Mouse (Mus musculus): ENCODE measurements around the gene Vill. TPM values are rescaled to one million over a fixed set of nuclear protein-coding genes. Genes with fewer than 3 reads are reported as not detected.

Vill gene
- polyA plus RNA-seq, 1 experiment from 2014 or later = 4.2 TPM

DNA sequence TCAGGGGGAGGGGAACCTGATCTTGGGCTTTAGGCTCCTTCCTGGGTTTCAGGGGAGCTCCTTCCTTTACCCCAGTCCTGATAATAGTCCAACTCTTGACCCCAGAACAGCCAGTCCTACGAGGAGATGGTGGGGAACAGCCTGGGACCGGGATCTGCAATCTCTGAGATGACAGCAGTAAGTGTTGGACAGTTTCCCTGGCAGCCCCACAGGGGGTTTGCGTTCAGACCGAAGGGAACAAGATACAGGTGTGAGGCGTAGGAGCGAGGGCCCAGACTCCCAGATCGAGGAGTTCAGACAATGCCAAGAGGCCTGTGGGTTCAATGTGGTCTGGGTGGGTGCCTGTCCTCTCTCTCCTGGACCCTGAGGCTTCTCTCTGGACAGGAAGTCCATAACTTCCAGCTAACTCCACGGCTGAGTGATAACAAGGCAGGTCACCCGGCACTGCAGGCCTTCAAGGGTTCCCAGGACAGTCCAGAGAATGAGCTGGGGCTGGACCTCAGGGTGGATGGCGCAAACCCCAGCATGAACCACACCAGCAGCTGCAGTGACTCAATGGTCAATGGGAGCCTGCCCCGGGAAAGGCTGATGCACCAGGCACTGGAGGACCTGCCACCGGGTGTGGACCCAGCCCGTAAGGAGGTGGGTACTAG is 17.7 kb downstream of the Vill start:
- 88% methylated on average over 13 of the region's 13 CpGs for WGBS
- H3K27me3 ChIP-seq = no peaks in the 10 kb centered on the region
- no peak overlapping the region for H3K9ac ChIP-seq
- H3K4me2 ChIP-seq = no peak overlapping the region
- H3K9me3 ChIP-seq = no peaks in the 10 kb centered on the region
- H3K4me3 ChIP-seq = no peak overlapping the region
- H3K27ac ChIP-seq = no peak overlapping the region
- no peaks in the 10 kb centered on the region for H3K4me1 ChIP-seq (replicated peaks)
- peaks cover 41% of the 10 kb centered on the region for H3K36me3 ChIP-seq
- no peak for ATAC-seq (ENCODE audit: low FRiP score)

DNA sequence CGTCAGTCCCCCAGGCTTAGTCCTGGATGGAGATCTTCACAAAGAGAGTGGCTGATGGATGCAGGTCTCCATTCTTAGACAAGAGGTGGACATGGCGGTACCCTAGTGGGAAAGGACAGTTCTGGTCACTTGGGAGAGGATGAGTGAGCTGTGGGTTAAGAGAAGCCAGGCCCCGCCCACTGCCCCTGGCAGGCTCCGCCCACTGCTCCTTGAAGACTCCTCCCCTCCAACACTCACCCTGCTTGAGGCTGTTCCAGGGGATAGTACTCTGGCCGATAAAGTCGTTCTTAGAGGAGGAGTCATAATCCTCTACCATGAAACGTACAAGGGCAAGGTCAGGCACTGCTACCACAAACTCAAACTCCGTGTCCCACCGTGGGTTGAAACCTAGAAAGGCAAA is 19.2 kb downstream of the Vill start:
- no peaks in the 10 kb centered on the region for H3K27me3 ChIP-seq
- no peaks in the 10 kb centered on the region for H3K4me1 ChIP-seq (replicated peaks)
- no peak for ATAC-seq (ENCODE audit: low FRiP score)
- H3K27ac ChIP-seq = no peak overlapping the region
- no peak overlapping the region for H3K9ac ChIP-seq
- no peak overlapping the region for H3K4me2 ChIP-seq
- no peak overlapping the region for H3K4me3 ChIP-seq
- no peaks in the 10 kb centered on the region for H3K9me3 ChIP-seq
- H3K36me3 ChIP-seq = peaks cover 55% of the 10 kb centered on the region
- WGBS = 85% methylated on average over 9 of the region's 9 CpGs

DNA sequence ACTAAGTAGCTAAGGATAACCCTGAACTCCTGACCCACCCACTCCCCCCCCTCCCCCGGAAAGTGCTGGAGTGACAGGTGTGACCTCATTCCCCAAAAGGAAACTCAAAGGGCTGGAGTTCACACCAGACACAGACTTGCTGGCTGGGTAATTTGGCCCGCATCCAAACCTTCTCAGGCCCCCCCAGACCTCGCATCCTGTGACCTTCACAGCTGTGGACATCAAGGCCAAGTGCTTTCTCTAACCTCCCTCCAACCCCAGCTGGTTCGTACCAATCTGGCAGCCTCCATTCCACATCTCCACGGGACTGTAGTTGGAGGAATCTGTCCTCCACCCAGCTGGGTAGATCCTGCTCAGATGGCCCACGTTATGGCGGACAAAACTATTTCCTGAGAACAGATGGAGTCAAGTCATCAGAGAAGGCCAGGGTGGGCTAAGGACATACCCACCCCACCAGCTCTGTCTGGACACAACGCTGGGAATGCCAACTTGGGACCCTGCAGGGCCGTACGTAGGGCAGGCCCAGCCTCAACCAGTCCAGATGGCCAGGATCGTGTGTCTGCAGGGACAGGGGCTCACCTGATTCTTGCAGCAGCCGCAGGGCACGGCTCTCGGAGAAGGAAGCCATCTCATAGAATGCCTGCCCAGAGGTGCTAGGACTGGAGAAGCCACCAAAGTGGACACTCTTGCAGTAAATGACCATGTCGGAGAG is 20.8 kb downstream of the Vill start:
- no peak overlapping the region for H3K27ac ChIP-seq
- ATAC-seq (ENCODE audit: low FRiP score) = no peak
- no peaks in the 10 kb centered on the region for H3K9me3 ChIP-seq

DNA sequence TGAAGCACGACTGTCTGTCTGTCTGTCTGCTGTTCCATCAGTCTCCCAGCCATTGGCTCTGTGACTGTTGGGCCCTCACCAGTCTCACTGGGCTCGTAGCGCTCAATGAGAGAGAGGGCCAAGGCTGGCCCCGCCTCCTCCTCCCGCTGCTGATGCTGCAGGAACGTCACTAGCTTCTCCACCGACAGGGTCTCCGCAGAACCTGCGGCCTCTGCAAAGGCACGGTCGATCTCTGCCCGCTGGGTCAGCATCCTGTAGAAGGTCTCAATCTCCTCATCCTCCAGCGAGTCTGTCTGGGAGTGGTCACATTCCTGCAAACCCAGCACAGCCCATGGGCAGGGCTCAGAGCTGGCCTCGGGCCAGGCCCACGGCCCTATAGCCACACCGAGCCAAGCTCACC is 23.1 kb downstream of the Vill start:
- WGBS = 75% methylated on average over 16 of the region's 16 CpGs
- no peak overlapping the region for H3K4me2 ChIP-seq
- H3K4me3 ChIP-seq = no peak overlapping the region
- H3K36me3 ChIP-seq = peaks cover 71% of the 10 kb centered on the region
- H3K9me3 ChIP-seq = no peaks in the 10 kb centered on the region
- H3K27me3 ChIP-seq = no peaks in the 10 kb centered on the region
- no peak for ATAC-seq (ENCODE audit: low FRiP score)
- no peak overlapping the region for H3K9ac ChIP-seq
- H3K4me1 ChIP-seq (replicated peaks) = no peaks in the 10 kb centered on the region
- H3K27ac ChIP-seq = no peak overlapping the region

More for the DNA sequence above, 20.8 kb downstream of the Vill start:
- Histone ChIP-seq H3K4me2 (no peak overlapping the region), H3K4me1 (replicated peaks) (no peaks in the 10 kb centered on the region), H3K27me3 (no peaks in the 10 kb centered on the region), H3K4me3 (no peak overlapping the region), H3K36me3 (peaks cover 58% of the 10 kb centered on the region), H3K9ac (no peak overlapping the region)
- WGBS = 82% methylated on average over 15 of the region's 15 CpGs

DNA sequence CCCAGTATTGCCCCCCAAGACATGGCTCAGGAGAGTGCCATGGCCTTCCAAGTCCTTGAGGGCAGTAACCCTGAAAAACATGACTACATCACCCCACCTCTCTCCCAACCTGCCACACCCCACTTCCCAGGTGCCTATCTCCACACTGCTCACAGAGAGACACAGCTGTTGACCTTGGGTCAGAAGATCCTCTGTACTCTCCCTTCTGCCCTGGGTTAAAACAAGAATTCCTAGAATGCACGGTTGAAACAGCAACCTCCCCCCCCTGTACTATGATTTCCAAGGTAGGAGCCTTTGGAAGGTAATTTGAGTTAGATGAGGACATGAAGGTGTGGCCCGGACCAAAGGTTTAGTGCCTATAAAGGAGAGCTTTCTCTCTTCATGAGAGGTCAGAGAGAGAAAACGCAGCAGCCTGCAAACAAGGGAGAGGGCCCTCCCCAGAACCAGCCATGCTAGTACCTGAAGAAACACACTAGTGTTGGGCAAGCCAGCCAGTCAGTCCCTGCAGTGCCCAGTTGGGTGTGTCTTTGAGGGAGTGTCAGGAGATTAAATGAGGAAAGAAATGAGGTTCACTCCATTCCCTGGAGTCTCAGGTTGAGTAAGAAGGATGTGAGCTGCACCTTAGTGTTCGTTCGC is 27.6 kb downstream of the Vill start:
- no peak overlapping the region for H3K27ac ChIP-seq
- no peak overlapping the region for H3K4me2 ChIP-seq
- peaks cover 43% of the 10 kb centered on the region for H3K36me3 ChIP-seq
- no peak overlapping the region for H3K9ac ChIP-seq
- no peak overlapping the region for H3K4me3 ChIP-seq
- peaks cover 22% of the 10 kb centered on the region for H3K4me1 ChIP-seq (replicated peaks)
- H3K27me3 ChIP-seq = no peaks in the 10 kb centered on the region
- ATAC-seq (ENCODE audit: low FRiP score) = no peak
- no peaks in the 10 kb centered on the region for H3K9me3 ChIP-seq
- WGBS = 84% methylated on average over 5 of the region's 5 CpGs

DNA sequence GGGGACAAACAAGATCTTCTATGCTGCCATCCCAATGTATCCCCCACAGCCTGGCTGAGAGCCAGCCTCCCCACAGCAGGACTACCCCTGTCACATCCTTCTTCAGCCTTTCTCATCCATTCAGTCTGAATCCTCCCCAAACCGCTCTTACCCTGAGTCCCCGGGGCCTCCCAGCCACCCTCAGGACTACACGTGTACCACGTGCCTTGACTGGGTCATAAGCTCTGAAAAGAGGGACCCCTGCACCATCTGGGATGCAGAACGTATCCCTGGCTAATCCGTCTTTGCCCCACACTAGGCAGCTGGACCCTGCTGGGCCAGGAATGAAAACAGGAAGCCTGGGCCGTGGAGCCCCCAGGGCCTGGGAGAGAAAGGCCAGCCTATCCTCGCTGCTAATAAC is 29.5 kb downstream of the Vill start:
- H3K27ac ChIP-seq = peak overlapping the region; percentile 71
- ATAC-seq (ENCODE audit: low FRiP score) = peak; percentile 85

DNA sequence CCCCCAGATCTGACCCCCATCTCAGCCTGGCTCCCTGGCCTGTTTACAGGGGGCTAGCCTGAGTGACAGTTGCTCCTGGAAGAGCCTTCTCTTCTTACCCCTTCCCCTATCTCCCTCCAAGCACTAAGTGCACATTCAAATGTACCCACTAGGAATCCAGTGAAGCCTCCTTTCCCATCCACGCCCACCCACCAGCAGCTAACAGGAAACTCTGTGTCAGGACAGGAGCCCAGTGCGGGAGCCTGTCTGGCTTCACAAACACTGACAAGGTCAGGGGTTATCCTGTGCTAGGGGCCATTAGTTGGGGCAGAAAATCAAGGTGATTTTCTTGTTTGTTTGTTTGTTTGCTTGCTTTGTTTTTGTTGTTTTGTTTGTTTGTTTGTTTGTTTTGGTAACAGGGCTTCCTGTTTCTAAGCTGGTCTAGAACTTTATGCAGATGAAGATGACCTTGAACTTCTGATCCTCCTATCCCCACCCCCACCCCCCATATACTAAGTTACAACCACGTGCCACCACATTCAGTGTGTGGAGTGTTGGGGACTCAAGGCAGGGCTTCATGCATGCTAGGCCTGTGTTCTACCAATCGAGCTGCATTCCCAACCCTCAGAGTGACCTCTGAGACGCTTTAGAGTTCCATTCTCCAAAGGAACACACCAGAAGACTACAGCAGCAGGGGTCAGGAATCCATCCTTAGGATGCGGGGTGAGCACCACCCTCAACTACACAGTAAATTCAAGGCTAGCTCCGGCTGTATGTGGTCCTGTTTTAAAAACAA is 30.3 kb downstream of the Vill start:
- Histone ChIP-seq H3K27ac (peak overlapping the region; percentile 71), H3K4me3 (no peak overlapping the region), H3K36me3 (peaks cover 26% of the 10 kb centered on the region), H3K4me2 (no peak overlapping the region), H3K27me3 (0 out of 2 replicates have a peak, but pooled peaks cover 3% of the 10 kb centered on the region), H3K9ac (no peak overlapping the region), H3K9me3 (no peaks in the 10 kb centered on the region), H3K4me1 (replicated peaks) (peaks cover 36% of the 10 kb centered on the region)
- WGBS = 69% methylated on average over 7 of the region's 7 CpGs
- ATAC-seq (ENCODE audit: low FRiP score) = peak; percentile 12; the same call in 1 of the 2 replicates

More for the DNA sequence above, 29.5 kb downstream of the Vill start:
- Histone ChIP-seq H3K36me3 (peaks cover 26% of the 10 kb centered on the region), H3K9me3 (no peaks in the 10 kb centered on the region), H3K4me2 (no peak overlapping the region), H3K9ac (peak overlapping the region; percentile 59), H3K4me1 (replicated peaks) (peaks cover 29% of the 10 kb centered on the region), H3K27me3 (no peaks in the 10 kb centered on the region), H3K4me3 (no peak overlapping the region)
- 2% methylated on average over 8 of the region's 8 CpGs for WGBS

DNA sequence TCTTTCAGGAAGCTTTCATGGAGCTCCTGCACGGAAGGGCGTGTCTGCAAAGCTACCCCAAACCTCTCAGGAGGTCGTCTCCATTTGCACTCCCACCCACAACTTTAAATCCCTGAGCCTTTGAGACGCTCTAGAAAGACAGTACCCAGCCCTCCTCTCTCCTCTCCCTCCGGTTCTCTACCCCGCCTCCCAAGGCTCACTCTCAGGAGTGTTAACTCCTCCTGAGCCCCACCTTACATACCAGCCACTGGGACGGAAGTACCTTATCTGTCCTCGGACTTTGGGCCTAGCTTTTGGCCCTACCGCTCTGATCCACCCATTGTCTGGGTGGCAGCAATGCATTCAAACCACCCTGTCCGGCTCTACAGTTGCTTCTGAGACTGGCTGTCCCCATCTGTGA is 31.4 kb downstream of the Vill start:
- no peak overlapping the region for H3K9ac ChIP-seq
- no peaks in the 10 kb centered on the region for H3K9me3 ChIP-seq
- H3K36me3 ChIP-seq = peaks cover 19% of the 10 kb centered on the region
- H3K27ac ChIP-seq = no peak overlapping the region
- peaks cover 45% of the 10 kb centered on the region for H3K4me1 ChIP-seq (replicated peaks)
- H3K4me3 ChIP-seq = no peak overlapping the region
- H3K27me3 ChIP-seq = 0 out of 2 replicates have a peak, but pooled peaks cover 10% of the 10 kb centered on the region
- no peak overlapping the region for H3K4me2 ChIP-seq
- no peak for ATAC-seq (ENCODE audit: low FRiP score)
- 87% methylated on average over 10 of the region's 10 CpGs for WGBS

DNA sequence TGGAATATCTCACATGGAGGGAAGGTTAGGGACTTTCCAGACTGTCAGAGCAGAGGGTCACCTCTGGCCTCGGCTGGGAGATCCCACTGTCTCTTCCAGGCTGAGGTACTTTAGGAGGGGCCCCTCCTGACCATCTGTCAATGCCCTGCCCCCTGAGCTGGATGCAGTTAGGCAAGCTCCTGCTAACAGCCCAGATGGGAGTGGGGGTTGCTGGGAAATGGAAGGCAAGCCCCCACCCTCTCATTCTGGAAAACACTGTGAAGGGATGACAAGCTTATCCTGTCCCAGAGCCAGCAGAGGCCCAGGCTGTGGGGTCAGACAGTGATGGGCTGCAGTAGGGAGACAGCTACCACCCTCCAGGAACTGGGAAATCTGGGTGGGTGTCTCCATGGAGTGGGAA is 33.9 kb downstream of the Vill start:
- Histone ChIP-seq H3K27ac (no peak overlapping the region), H3K9me3 (no peaks in the 10 kb centered on the region), H3K4me3 (no peak overlapping the region), H3K27me3 (peaks cover 16% of the 10 kb centered on the region), H3K4me1 (replicated peaks) (peaks cover 56% of the 10 kb centered on the region), H3K9ac (0 out of 2 replicates have a peak overlapping the region, but pooled peaks have one; percentile 9), H3K4me2 (no peak overlapping the region), H3K36me3 (peaks cover 5% of the 10 kb centered on the region; the same call in 1 of the 2 replicates)
- 17% methylated on average over 1 of the region's 1 CpGs for WGBS
- no peak for ATAC-seq (ENCODE audit: low FRiP score)

DNA sequence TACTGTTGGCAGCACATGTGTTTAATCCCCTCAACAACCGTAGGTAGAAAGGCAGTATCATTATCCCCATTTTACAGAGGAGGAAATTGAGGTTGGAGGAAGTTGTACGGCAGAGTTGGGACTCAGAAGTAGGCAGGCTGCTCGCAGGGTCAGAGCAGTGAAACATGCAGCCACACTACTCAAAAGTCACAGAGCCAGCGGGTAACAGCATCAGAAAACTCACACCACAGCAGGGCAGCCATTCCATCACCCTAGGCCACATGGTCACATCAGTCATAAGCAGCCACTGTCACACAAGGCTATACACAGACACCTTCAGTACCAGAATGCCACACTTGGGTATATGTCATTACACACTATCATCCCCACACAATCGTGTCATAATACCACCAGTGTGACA is 34.7 kb downstream of the Vill start:
- Histone ChIP-seq H3K4me1 (replicated peaks) (peaks cover 56% of the 10 kb centered on the region), H3K9me3 (no peaks in the 10 kb centered on the region), H3K36me3 (peaks cover 5% of the 10 kb centered on the region; the same call in 1 of the 2 replicates), H3K27ac (no peak overlapping the region), H3K27me3 (peaks cover 24% of the 10 kb centered on the region), H3K9ac (no peak overlapping the region), H3K4me2 (no peak overlapping the region), H3K4me3 (no peak overlapping the region)
- WGBS = 89% methylated on average over 5 of the region's 5 CpGs
- ATAC-seq (ENCODE audit: low FRiP score) = no peak

DNA sequence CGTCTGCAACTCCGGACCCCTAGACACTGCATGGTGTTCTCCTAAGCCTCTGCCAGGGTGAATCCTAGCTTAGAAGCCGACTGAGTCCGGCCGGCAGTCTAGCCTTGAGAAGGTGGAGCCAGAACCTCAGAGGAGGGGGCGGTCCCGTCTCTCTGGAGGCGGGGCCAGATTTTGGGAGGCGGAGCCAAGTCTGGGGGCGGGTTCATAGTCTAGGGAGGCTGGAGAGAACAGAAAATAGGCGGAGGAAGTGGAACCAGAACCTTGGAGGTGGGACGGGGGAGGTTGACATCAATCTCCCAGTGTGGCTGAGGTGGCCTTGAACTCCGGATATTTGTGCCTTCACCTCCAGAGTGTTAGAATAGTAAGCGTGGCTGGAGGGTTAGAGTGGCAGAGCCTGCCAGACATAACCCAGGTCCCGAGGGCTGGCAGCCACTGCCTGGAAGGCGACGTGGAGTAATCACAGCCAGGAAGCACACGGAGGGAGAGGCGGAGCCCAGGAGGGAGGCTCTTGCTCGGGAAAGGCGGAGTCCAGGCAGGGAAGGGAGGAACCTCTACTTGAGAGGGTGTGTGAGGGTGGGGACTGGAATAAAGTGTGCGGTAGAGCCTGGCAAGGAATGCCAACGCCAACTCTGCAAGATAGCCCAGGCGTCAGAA is 35.7 kb downstream of the Vill start:
- Histone ChIP-seq H3K36me3 (peaks cover 5% of the 10 kb centered on the region; the same call in 1 of the 2 replicates), H3K27me3 (peaks cover 24% of the 10 kb centered on the region), H3K9me3 (no peaks in the 10 kb centered on the region), H3K4me1 (replicated peaks) (peaks cover 57% of the 10 kb centered on the region), H3K4me2 (peak overlapping the region; percentile 46), H3K4me3 (peak overlapping the region; percentile 26), H3K9ac (0 out of 2 replicates have a peak overlapping the region, but pooled peaks have one; percentile 35), H3K27ac (peak overlapping the region; percentile 30; the same call in 1 of the 2 replicates)
- peak; percentile 47; the same call in 1 of the 2 replicates for ATAC-seq (ENCODE audit: low FRiP score)
- WGBS = 2% methylated on average over 24 of the region's 24 CpGs
